In the genomic region with DNA sequence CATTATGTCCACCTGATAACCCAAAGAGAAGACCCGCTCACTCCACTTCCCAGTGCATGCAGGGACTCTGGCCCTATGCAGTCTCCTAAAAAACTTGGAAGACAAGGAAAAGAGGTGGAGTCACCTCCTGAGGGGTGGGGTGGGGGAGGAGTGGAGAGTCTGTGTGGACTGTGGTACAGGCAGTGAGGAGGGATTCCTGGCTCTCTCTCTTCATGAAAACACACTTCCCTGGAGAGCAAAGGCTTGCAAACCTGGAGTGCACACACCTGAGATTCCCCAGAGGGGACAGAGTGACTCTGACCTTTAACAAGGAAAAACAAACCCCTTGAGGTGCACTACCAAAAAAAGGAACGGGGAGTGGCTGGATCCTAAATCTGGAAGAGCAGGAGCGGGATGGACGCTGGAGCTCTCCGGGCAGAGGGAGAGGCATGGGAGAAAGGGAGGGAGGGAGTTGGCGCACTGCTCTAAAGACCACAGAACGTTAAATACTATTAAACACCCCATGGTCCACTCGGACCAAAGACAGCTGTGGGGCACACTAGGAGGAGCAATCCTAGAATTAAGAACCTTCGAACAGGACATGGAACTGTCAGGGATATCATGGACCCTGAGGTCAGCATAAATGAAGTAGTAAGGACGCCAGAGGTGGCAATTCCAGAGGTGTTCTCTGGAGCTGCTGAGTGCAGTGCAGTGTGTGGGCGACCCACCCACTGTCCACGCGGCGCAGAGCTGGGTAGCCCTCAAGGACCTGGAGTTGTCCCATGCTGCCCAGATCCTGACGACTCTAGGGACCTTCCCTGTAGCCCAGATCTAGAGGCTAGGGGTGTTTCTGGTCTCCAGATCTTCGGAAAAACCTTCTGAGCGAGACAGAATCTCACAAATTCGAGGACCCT, we compare ENCODE assay signal across 8 mouse cellular contexts. TPM values are rescaled to one million over a fixed set of nuclear protein-coding genes. Genes with fewer than 3 reads are reported as not detected.
DNase-seq lines count a peak whose midpoint lies in the region; ATAC-seq and TF ChIP-seq lines count a peak whose summit lies in the region.

No protein-coding gene starts in this region.

- H3K9me3 ChIP-seq in limb, embryonic 12.5 days: no peaks in the 10 kb centered on the region
- H3K9me3 ChIP-seq in neural tube, embryonic 13.5 days: no peaks in the 10 kb centered on the region

- peak; percentile 26; the same call in 1 of the 2 replicates for ATAC-seq in limb, embryonic 12.5 days (ENCODE audit: insufficient number of reproducible peaks, insufficient read depth, low FRiP score, low TSS enrichment, low read depth)
- ATAC-seq in neural tube, embryonic 13.5 days (ENCODE audit: low read depth): 0 out of 2 replicates have a peak, but pooled peaks have one; percentile 25

- intact Hi-C loops in left cerebral cortex, postnatal 4 days (cut with DNase I): loop anchor here (5.0 kb wide), 2 partner anchors 74 to 364 kb away; no protein-coding TSS in a partner anchor

- H3K4me1 ChIP-seq in embryonic fibroblast, embryonic 13.5 days (ENCODE audit: control insufficient read depth, insufficient read depth, low read length): no peaks in the 10 kb centered on the region
- peaks cover 30% of the 10 kb centered on the region for H3K4me1 ChIP-seq in limb, embryonic 12.5 days (replicated peaks)
- H3K4me1 ChIP-seq in neural tube, embryonic 13.5 days (replicated peaks): peaks cover 45% of the 10 kb centered on the region

- H3K27ac ChIP-seq in embryonic fibroblast, embryonic 13.5 days (ENCODE audit: insufficient read depth, low read length): 0 out of 2 replicates have a peak overlapping the region, but pooled peaks have one; percentile 6
- H3K27ac ChIP-seq in limb, embryonic 12.5 days: 0 out of 2 replicates have a peak overlapping the region, but pooled peaks have one; percentile 13
- no peak overlapping the region for H3K27ac ChIP-seq in neural tube, embryonic 13.5 days (replicated peaks)

- TF ChIP-seq POLR2A in embryonic fibroblast, embryonic 13.5 days (IDR thresholded peaks at IDR 0.05; ENCODE audit: low read depth, low read length): peak; percentile 57

- WGBS in limb, embryonic 12.5 days: 7% methylated on average over 18 of the region's 18 CpGs
- WGBS in neural tube, embryonic 13.5 days: 6% methylated on average over 18 of the region's 18 CpGs

- peak overlapping the region; percentile 77 for H3K4me3 ChIP-seq in embryonic fibroblast, embryonic 13.5 days (ENCODE audit: insufficient read depth, low read length)
- H3K4me3 ChIP-seq in limb, embryonic 12.5 days (replicated peaks): peak overlapping the region; percentile 74
- peak overlapping the region; percentile 77 for H3K4me3 ChIP-seq in neural tube, embryonic 13.5 days

- H3K9ac ChIP-seq in limb, embryonic 12.5 days (replicated peaks): peak overlapping the region; percentile 81
- H3K9ac ChIP-seq in neural tube, embryonic 13.5 days: peak overlapping the region; percentile 91

- no peaks in the 10 kb centered on the region for H3K36me3 ChIP-seq in limb, embryonic 12.5 days
- no peaks in the 10 kb centered on the region for H3K36me3 ChIP-seq in neural tube, embryonic 13.5 days

- no peak for TF ChIP-seq CTCF in embryonic fibroblast, embryonic 13.5 days (IDR thresholded peaks at IDR 0.05; ENCODE audit: borderline replicate concordance, insufficient read depth, low read length)

- H3K27me3 ChIP-seq in limb, embryonic 12.5 days: peaks cover 44% of the 10 kb centered on the region
- peaks cover 44% of the 10 kb centered on the region for H3K27me3 ChIP-seq in neural tube, embryonic 13.5 days

- DNase-seq in left cerebral cortex, postnatal 4 days: peak; percentile 40
- no peak for DNase-seq in left cerebral cortex, adult 8-10 months (ENCODE audit: low spot score in 2 of 2)
- no peak for DNase-seq in urinary bladder, postnatal 36 days (ENCODE audit: low spot score in 2 of 2)
- no peak for DNase-seq in layer of hippocampus, adult 9-11 months
- no peak for DNase-seq in spleen, postnatal 4 days (ENCODE audit: low spot score in 2 of 2)

- peak overlapping the region; percentile 96 for H3K4me2 ChIP-seq in limb, embryonic 12.5 days
- peak overlapping the region; percentile 99 for H3K4me2 ChIP-seq in neural tube, embryonic 13.5 days

RNA-seq across cellular contexts. Expression of a gene that starts 1.2 kb away (rescaled TPM):
- total RNA-seq in left cerebral cortex, postnatal 4 days (2021): 10 to 100 TPM; 33.9 to 35.4 TPM
- 10 to 100 TPM; 37.3 to 41.7 (median 41.3) TPM for total RNA-seq in left cerebral cortex, adult 8-10 months (2022)
- 57.1 and 67.1 TPM in 2 replicates for polyA plus RNA-seq in embryonic fibroblast, embryonic 13.5 days (2011; ENCODE audit: insufficient read length, low read depth, missing spikeins)
- polyA plus RNA-seq in limb, embryonic 12.5 days (2016; fragmentation: Nextera tagmentation; extraction: Ambion mirVana): 16.9 and 18.1 TPM in 2 replicates
- polyA plus RNA-seq in neural tube, embryonic 13.5 days (2015; fragmentation: Nextera tagmentation; extraction: Ambion mirVana): 10.8 and 11.4 TPM in 2 replicates
